Mouse (Mus musculus): Measurements from ENCODE around the gene Nr2c2.

DNA sequence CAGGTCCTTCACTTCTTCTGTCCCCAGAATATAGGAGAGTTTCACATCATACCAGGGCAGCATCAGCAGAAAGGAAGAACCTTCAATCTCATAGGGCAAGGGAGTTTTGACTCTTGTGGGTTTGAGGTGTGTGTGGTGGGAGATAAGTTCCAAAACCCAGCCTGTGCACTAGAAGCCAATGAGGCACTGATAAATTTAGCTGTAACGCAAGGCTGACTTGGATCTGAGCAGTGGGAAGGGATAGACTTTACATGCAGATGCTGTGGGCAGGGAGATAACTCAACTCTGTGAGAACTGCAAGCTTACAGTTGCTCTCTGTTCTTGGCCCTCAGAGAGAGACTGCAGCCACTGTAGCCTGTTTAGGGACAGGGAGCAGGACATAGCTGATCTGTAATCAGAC lies 48.3 kb upstream of the Nr2c2 start:
- no peak for TF ChIP-seq MAX (IDR thresholded peaks at IDR 0.05)
- no peak for TF ChIP-seq FOSL1 (IDR thresholded peaks at IDR 0.05; ENCODE audit: insufficient read depth, low read length, poor library complexity, severe bottlenecking)

All from C2C12 (cell line).